In genomic region chr16:97356499-97357187, GRCm38 (mm10) we compare ENCODE assay signal across 8 mouse cellular contexts. TPM values are rescaled to one million over a fixed set of nuclear protein-coding genes. Genes with fewer than 3 reads are reported as not detected.
DNase-seq lines count a peak whose midpoint lies in the region; ATAC-seq and TF ChIP-seq lines count a peak whose summit lies in the region.

Gene Bace2 (plus strand): TSS chr16:97356742.

- H3K4me1 ChIP-seq in cortical plate, adult 2 months (ENCODE audit: control insufficient read depth, insufficient read depth, low read length) = no peaks in the 10 kb centered on the region
- H3K4me1 ChIP-seq in hindbrain, embryonic 15.5 days (replicated peaks) = peaks cover 21% of the 10 kb centered on the region
- peaks cover 17% of the 10 kb centered on the region for H3K4me1 ChIP-seq in megakaryocyte, embryonic 14.5 days

- H3K9me3 ChIP-seq in hindbrain, embryonic 15.5 days = no peaks in the 10 kb centered on the region
- H3K9me3 ChIP-seq in megakaryocyte, embryonic 14.5 days = no peaks in the 10 kb centered on the region

- TF ChIP-seq CTCF in cortical plate, adult 2 months (IDR thresholded peaks at IDR 0.05; ENCODE audit: extremely low read depth, insufficient read depth, low read length) = no peak

- peak within 1 kb of the TSS; percentile 48 for H3K4me3 ChIP-seq in cortical plate, adult 2 months (ENCODE audit: insufficient read depth, low read length)
- H3K4me3 ChIP-seq in hindbrain, embryonic 15.5 days = peak within 1 kb of the TSS; percentile 54
- H3K4me3 ChIP-seq in megakaryocyte, embryonic 14.5 days (replicated peaks) = peak within 1 kb of the TSS; percentile 88

- peak within 1 kb of the TSS; percentile 100 for H3K4me2 ChIP-seq in hindbrain, embryonic 15.5 days

- intact Hi-C loops in left cerebral cortex, postnatal 25 days (cut with DNase I) = loop anchor here (5.0 kb wide), 2 partner anchors 61 to 76 kb away; no protein-coding TSS in a partner anchor

- peak; percentile 79 to 91 for DNase-seq in adrenal gland, adult (ENCODE audit: inconsistent age in 2 of 2, low spot score in 1 of 2)
- peak; percentile 76 for DNase-seq in gastrocnemius, postnatal 10 days
- DNase-seq in left cerebral cortex, postnatal 25 days (ENCODE audit: low spot score in 2 of 2) = peak; percentile 45 to 57
- DNase-seq in right cerebral cortex, postnatal 25 days = peak; percentile 51

- WGBS in hindbrain, embryonic 15.5 days = under 1% methylated on average over 53 of the region's 58 CpGs

- no peaks in the 10 kb centered on the region for H3K36me3 ChIP-seq in hindbrain, embryonic 15.5 days
- H3K36me3 ChIP-seq in megakaryocyte, embryonic 14.5 days (replicated peaks; ENCODE audit: low read length) = no peaks in the 10 kb centered on the region

- peak; percentile 58 for ATAC-seq in hindbrain, embryonic 15.5 days (ENCODE audit: low FRiP score, low read depth)
- no peak for ATAC-seq in erythroid progenitor cell, adult 5-6 weeks (replicated peaks; ENCODE audit: low FRiP score, poor library complexity, severe bottlenecking)

- H3K27me3 ChIP-seq in hindbrain, embryonic 15.5 days = peaks cover 46% of the 10 kb centered on the region
- peaks cover 70% of the 10 kb centered on the region for H3K27me3 ChIP-seq in megakaryocyte, embryonic 14.5 days (replicated peaks)

- peak within 1 kb of the TSS; percentile 36 for H3K9ac ChIP-seq in hindbrain, embryonic 15.5 days

- H3K27ac ChIP-seq in cortical plate, adult 2 months (ENCODE audit: insufficient read depth, low read length) = no peak within 1 kb of the TSS
- no peak within 1 kb of the TSS for H3K27ac ChIP-seq in hindbrain, embryonic 15.5 days (replicated peaks)

- TF ChIP-seq POLR2A in cortical plate, adult 2 months (IDR thresholded peaks at IDR 0.05; ENCODE audit: extremely low read depth, insufficient read depth, low read length) = no peak

RNA-seq across cellular contexts. Expression of gene Bace2, which starts in this region (rescaled TPM):
- 2.9 and 3.5 TPM in 2 replicates for polyA plus RNA-seq in cortical plate, adult 2 months (2012; rRNA removed)
- total RNA-seq in gastrocnemius, postnatal 10 days (2021) = 10 to 100 TPM; 10.5 to 16.2 TPM
- polyA plus RNA-seq in hindbrain, embryonic 15.5 days (2015; fragmentation: Nextera tagmentation; extraction: Ambion mirVana) = 8.2 and 8.3 TPM in 2 replicates
- total RNA-seq in left cerebral cortex, postnatal 25 days (2021) = 1 to 10 TPM; 3.2 to 8.0 TPM
- polyA plus RNA-seq in megakaryocyte, embryonic 14.5 days (2012; ENCODE audit: insufficient read depth, low replicate concordance) = not detected in 2 replicates
- not detected in 2 replicates for total RNA-seq in erythroid progenitor cell, adult 5-6 weeks (2015; ENCODE audit: low replicate concordance)
- total RNA-seq in erythroid progenitor cell, adult 5-6 weeks (2017; ENCODE audit: low replicate concordance) = not detected in 2 replicates

Comparison
In these comparisons a context has a peak if more than half of its experiments do, and no peak if none do; other contexts are left out.
1. RNA of gene Bace2 (total RNA-seq): 10.5 to 16.2 TPM in gastrocnemius, postnatal 10 days and 3.2 to 8.0 TPM in left cerebral cortex, postnatal 25 days; not detected in erythroid progenitor cell, adult 5-6 weeks; every median in the first group is over 4 times any median in the second.
2. Peak in every context shown above with its lines, with median percentiles within 50 percentile points of each other: DNase-seq and H3K4me3 ChIP-seq.